Mouse (Mus musculus) megakaryocyte, embryonic 14.5 days (primary cell): Measurements from ENCODE around the gene Gramd4.

Experiments
- FLI1 ChIP-seq: IDR thresholded peaks from 2 replicates; pipeline ENCODE4 v1.6.1; 2012; ENCODE audit warnings: low read length, inconsistent platforms, mixed read lengths
- GATA1 ChIP-seq: IDR thresholded peaks from 3 replicates; pipeline ENCODE4 v1.6.1; 2012; ENCODE audit warnings: mixed read lengths, low read length, inconsistent platforms, borderline replicate concordance

DNA sequence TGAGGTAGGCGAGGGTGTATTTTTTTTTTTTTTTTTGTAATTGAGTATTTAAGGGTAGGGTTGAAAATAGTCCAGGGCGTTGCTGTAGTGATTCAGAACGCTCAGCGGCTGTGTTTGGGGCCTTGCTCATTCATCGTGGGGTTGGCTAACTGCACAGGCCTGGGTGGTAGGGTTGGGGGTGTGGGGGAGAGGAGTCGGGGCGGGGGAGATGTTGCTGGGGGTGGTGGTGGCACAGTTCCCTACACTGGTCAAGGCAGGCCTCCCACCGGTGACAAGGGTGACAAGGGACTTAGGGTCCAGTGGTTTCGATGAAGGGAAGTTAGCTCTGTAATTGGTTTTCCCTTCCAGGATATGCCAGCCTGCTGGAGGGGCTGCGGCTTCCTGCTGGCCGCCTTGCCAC is 12.9 kb downstream of the Gramd4 start:
- TF ChIP-seq GATA1, result no peak
- no peak for TF ChIP-seq FLI1
